Mouse (Mus musculus) hindbrain, embryonic 14.5 days (tissue): Measurements from ENCODE around the gene Frmd4a. TPM values are rescaled to one million over a fixed set of nuclear protein-coding genes. Genes with fewer than 3 reads are reported as not detected.

Source experiments
- ATAC-seq: fragments of 200-750 bp; cut with Nextera tagmentation; 2 replicates; pipeline ENCODE4 v1.8.0; 2017; ENCODE audit warnings: moderate number of reproducible peaks, mild to moderate bottlenecking, moderate TSS enrichment, moderate library complexity; ENCODE audit not compliant: low FRiP score
- DNase-seq: peaks from one replicate; pipeline ENCODE4 v3.0.0-alpha.2; 2015; ENCODE audit warnings: low spot score
- H3K27ac ChIP-seq: fragments of 300-500 bp; sonication (generic); 2 replicates; pipeline ENCODE4 v1.5.1; 2014; ENCODE audit warnings: mild to moderate bottlenecking, moderate library complexity
- H3K27me3 ChIP-seq: fragments of 300-500 bp; sonication (generic); 2 replicates; pipeline ENCODE4 v1.6.1; 2014; ENCODE audit warnings: mild to moderate bottlenecking, low read length, mixed read lengths; ENCODE audit not compliant: control insufficient read depth, insufficient read depth
- H3K36me3 ChIP-seq: fragments of 300-500 bp; sonication (generic); replicated peaks from 2 replicates; pipeline ENCODE4 v1.6.1; 2014; ENCODE audit not compliant: control insufficient read depth, insufficient read depth
- H3K4me1 ChIP-seq: fragments of 300-500 bp; sonication (generic); replicated peaks from 2 replicates; pipeline ENCODE4 v1.6.1; 2014; ENCODE audit warnings: antibody characterized with exemption, low read length, mixed read lengths; ENCODE audit not compliant: control insufficient read depth, insufficient read depth
- H3K4me2 ChIP-seq: fragments of 300-500 bp; sonication (generic); replicated peaks from 2 replicates; pipeline ENCODE4 v1.6.1; 2014; ENCODE audit warnings: mild to moderate bottlenecking, moderate library complexity
- H3K4me3 ChIP-seq: fragments of 300-500 bp; sonication (generic); replicated peaks from 2 replicates; pipeline ENCODE4 v1.5.1; 2014; ENCODE audit warnings: mild to moderate bottlenecking, low read length
- H3K9ac ChIP-seq: fragments of 300-500 bp; sonication (generic); 2 replicates; pipeline ENCODE4 v1.6.1; 2014
- H3K9me3 ChIP-seq: fragments of 300-500 bp; sonication (generic); 2 replicates; pipeline ENCODE4 v1.6.1; 2016; ENCODE audit warnings: low read length; ENCODE audit not compliant: control insufficient read depth
- WGBS: fragments of 180-500 bp; shearing (Covaris S2); extraction: QIAGEN DNeasy Blood & Tissue Kit; methylation state at CpG from one replicate; pipeline ENCODE4 v1.1.7; 2014; 5-methylcytosine and 5-hydroxymethylcytosine counted together
- polyA plus RNA-seq: library from polyadenylated mRNA; unstranded; fragments of >200 nt; fragmentation: Nextera tagmentation; extraction: Ambion mirVana; gene quantifications from 2 replicates; pipeline ENCODE4 v1.2.1, GENCODE M21; 2014

Gene Frmd4a
- polyA plus RNA-seq, 1 experiment from 2014 or later = 56.9 TPM

- ATAC-seq (no peak), DNase-seq (no peak)
- WGBS = 76% methylated on average over 12 of the region's 12 CpGs
- Histone ChIP-seq H3K4me3 (no peak overlapping the region), H3K36me3 (no peaks in the 10 kb centered on the region), H3K27ac (no peak overlapping the region), H3K27me3 (no peaks in the 10 kb centered on the region), H3K9ac (no peak overlapping the region), H3K4me2 (no peak overlapping the region), H3K9me3 (no peaks in the 10 kb centered on the region), H3K4me1 (peaks cover 26% of the 10 kb centered on the region)
Measured at GRCm38 (mm10) chr2:4449860-4450480, 432.5 kb downstream of the Frmd4a start.

- ATAC-seq = peak; percentile 51; the same call in 1 of the 2 replicates
- H3K4me1 ChIP-seq = peaks cover 29% of the 10 kb centered on the region
Measured at GRCm38 (mm10) chr2:4452590-4453400, 435.3 kb downstream of the Frmd4a start.

GRCm38 (mm10) chr2:4455097-4456025 is 437.8 kb downstream of the Frmd4a start:
- H3K4me1 ChIP-seq = peaks cover 48% of the 10 kb centered on the region
- H3K4me2 ChIP-seq = no peak overlapping the region
- H3K36me3 ChIP-seq = no peaks in the 10 kb centered on the region
- DNase-seq (no peak), ATAC-seq (no peak)
- H3K4me3 ChIP-seq = no peak overlapping the region
- no peaks in the 10 kb centered on the region for H3K27me3 ChIP-seq
- no peak overlapping the region for H3K9ac ChIP-seq
- H3K27ac ChIP-seq = 0 out of 2 replicates have a peak overlapping the region, but pooled peaks have one; percentile 2
- 61% methylated on average over 11 of the region's 11 CpGs for WGBS
- no peaks in the 10 kb centered on the region for H3K9me3 ChIP-seq

More at GRCm38 (mm10) chr2:4452590-4453400, 435.3 kb downstream of the Frmd4a start:
- Histone ChIP-seq H3K27me3 (no peaks in the 10 kb centered on the region), H3K4me3 (no peak overlapping the region), H3K9ac (no peak overlapping the region), H3K27ac (peak overlapping the region; percentile 44), H3K36me3 (no peaks in the 10 kb centered on the region), H3K9me3 (no peaks in the 10 kb centered on the region), H3K4me2 (no peak overlapping the region)
- WGBS = 12% methylated on average over 12 of the region's 12 CpGs
- no peak for DNase-seq

- H3K36me3 ChIP-seq = no peaks in the 10 kb centered on the region
- H3K4me1 ChIP-seq = peaks cover 50% of the 10 kb centered on the region
- H3K4me3 ChIP-seq = no peak overlapping the region
- H3K9me3 ChIP-seq = no peaks in the 10 kb centered on the region
- WGBS = 44% methylated on average over 5 of the region's 5 CpGs
- no peak overlapping the region for H3K9ac ChIP-seq
- no peaks in the 10 kb centered on the region for H3K27me3 ChIP-seq
- DNase-seq = no peak
- ATAC-seq = peak; percentile 47; the same call in 1 of the 2 replicates
- no peak overlapping the region for H3K4me2 ChIP-seq
- no peak overlapping the region for H3K27ac ChIP-seq
Measured at GRCm38 (mm10) chr2:4460897-4461296, 443.4 kb downstream of the Frmd4a start.

- 13% methylated on average over 2 of the region's 2 CpGs for WGBS
- ATAC-seq (peak; percentile 19; the same call in 1 of the 2 replicates), DNase-seq (no peak)
- no peaks in the 10 kb centered on the region for H3K27me3 ChIP-seq
- H3K4me1 ChIP-seq = peaks cover 50% of the 10 kb centered on the region
- no peak overlapping the region for H3K9ac ChIP-seq
- no peaks in the 10 kb centered on the region for H3K9me3 ChIP-seq
- H3K27ac ChIP-seq = no peak overlapping the region
- H3K4me3 ChIP-seq = no peak overlapping the region
- H3K4me2 ChIP-seq = no peak overlapping the region
- H3K36me3 ChIP-seq = no peaks in the 10 kb centered on the region
Measured at GRCm38 (mm10) chr2:4461514-4461913, 444.0 kb downstream of the Frmd4a start.

GRCm38 (mm10) chr2:4462480-4462879 is 445.0 kb downstream of the Frmd4a start:
- no peak overlapping the region for H3K4me3 ChIP-seq
- ATAC-seq (no peak), DNase-seq (no peak)
- peaks cover 49% of the 10 kb centered on the region for H3K4me1 ChIP-seq
- no peaks in the 10 kb centered on the region for H3K36me3 ChIP-seq
- H3K9me3 ChIP-seq = no peaks in the 10 kb centered on the region
- H3K27ac ChIP-seq = no peak overlapping the region
- no peaks in the 10 kb centered on the region for H3K27me3 ChIP-seq
- WGBS = 12% methylated on average over 11 of the region's 11 CpGs
- peak overlapping the region; percentile 6; the same call in 1 of the 2 replicates for H3K4me2 ChIP-seq
- no peak overlapping the region for H3K9ac ChIP-seq

- no peak for DNase-seq
- H3K4me1 ChIP-seq = peaks cover 16% of the 10 kb centered on the region
- no peaks in the 10 kb centered on the region for H3K27me3 ChIP-seq
- WGBS = 49% methylated on average over 3 of the region's 3 CpGs
- no peak overlapping the region for H3K4me3 ChIP-seq
- no peaks in the 10 kb centered on the region for H3K36me3 ChIP-seq
- no peak overlapping the region for H3K27ac ChIP-seq
- H3K4me2 ChIP-seq = no peak overlapping the region
- ATAC-seq = no peak
- H3K9ac ChIP-seq = no peak overlapping the region
- H3K9me3 ChIP-seq = peaks cover 12% of the 10 kb centered on the region; the same call in 1 of the 2 replicates
Measured at GRCm38 (mm10) chr2:4466084-4466483, 448.6 kb downstream of the Frmd4a start.

- Histone ChIP-seq H3K9ac (no peak overlapping the region), H3K27me3 (no peaks in the 10 kb centered on the region), H3K4me2 (no peak overlapping the region), H3K27ac (no peak overlapping the region), H3K4me3 (no peak overlapping the region), H3K9me3 (peaks cover 12% of the 10 kb centered on the region; the same call in 1 of the 2 replicates), H3K36me3 (no peaks in the 10 kb centered on the region), H3K4me1 (peaks cover 8% of the 10 kb centered on the region; the same call in 1 of the 2 replicates)
- ATAC-seq = no peak
- DNase-seq = no peak
- WGBS = 98% methylated on average over 7 of the region's 7 CpGs
Measured at GRCm38 (mm10) chr2:4467314-4467713, 449.8 kb downstream of the Frmd4a start.
